Mouse (Mus musculus) yolk sac, embryonic 10.5 days (tissue): ENCODE data around the gene Slc35b4.

ENCODE experiments used
- DNase-seq: peaks from one replicate; pipeline ENCODE4 v3.0.0-alpha.2; 2017; ENCODE audit warnings: low spot score

Slc35b4 gene

DNA sequence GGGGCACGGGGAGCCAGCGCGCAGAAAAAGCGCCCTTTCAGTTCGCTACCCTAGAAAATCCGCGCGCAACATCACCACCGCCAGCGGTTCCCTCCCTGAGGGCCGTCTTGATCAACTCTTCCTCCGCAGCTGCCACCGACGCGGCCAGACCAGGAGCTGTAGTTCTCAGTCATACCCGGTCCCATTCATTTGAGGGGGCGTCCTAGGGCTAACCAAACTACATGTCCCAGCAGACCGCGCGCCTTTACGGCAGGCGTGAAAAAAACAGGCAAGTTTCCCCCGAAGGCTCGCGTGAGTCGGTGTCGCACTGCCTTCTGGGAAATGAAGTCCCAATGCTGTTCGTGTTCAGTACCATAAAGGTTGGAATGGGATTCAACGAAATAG lies at the start of gene Slc35b4:
TSS of gene Slc35b4 (minus strand) at position 248 of the 384 bp plus-strand sequence.
- peak; percentile 96 for DNase-seq

DNA sequence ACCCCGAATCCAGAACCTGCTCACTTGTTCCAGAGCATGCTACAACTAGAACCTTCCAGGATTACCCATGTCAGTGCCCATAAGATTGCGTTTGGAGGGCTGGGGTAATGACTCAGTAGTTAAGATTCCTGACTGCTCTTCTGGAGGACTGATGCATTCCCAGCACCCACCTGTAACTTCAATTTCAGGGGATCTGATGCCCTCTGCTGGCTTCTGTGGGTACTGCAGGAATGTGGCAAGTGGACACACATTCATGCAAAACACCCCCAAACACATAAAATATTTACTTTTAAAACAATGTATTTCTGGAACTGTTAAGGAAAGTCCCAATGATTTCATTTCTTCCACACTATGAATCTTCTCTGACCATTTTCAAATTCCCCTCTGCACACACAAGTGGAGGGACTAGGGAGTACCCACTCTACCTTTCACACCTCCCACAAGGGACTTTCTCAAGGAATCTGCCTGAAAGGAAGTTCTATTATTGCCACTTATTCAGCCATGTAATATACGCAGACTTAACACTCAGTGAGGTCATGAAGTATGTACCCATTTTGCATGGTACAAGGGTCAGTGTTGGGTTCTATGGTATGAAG lies 48.2 kb upstream of the Slc35b4 start:
- DNase-seq: no peak

DNA sequence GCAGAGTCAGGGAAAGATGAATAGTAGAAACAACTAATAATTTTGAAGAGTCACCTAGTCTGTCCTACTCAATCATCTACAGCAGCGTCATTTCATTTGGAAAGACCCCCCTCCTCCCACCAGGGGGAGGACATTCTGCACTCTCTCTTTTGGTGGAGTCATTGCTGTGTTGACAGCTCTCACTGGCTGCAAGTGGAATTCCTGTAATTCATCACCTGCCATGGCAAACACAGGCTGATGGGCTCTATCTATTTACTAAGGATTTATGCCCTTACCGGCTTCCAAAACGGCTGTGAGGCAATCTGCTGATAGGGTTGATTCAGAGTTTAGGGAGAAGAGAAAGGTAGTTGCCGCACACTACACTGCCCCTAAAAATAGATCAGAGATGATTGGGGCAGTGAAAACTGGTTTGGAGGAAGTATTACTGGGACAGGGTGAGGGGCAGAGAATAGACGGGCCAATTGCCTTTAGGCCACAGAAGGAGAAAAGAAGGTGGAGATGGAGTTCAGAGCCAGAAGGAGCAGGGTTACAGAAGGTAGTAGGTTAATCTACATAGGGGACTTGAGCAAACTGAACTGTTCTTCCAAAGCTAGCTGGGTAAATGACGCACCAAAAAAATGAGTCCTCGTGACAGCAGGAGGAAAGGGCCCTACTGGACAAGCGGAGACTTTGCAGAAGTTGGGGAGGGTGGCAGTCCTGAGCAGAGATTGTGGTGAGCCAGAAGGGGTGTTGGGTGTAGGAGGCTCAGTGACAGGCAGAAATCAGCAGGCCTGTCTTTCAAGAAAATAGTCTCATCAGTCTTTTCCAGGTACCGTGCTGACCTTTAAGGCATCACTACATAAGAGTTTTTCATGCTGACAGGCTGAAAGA lies 39.8 kb upstream of the Slc35b4 start:
- no peak for DNase-seq

DNA sequence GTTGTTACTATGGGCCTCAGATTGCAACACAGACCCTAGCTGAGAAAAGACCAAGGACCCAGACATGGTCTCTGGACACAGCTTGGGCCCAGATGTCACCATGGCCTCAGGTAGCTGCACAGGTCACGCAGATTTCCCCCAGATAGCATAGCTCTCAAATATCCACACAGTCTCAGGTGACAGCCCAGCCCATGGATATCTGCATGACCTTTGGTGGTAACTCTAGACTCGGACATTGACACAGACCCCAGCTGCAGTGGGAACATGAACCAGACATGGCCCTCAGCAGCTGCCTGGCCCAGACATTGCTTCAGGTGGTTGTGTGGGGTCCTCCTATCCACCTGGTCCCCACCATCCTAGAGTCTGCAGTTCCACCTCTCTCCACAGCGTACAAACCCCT lies 28.8 kb upstream of the Slc35b4 start:
- DNase-seq: no peak

DNA sequence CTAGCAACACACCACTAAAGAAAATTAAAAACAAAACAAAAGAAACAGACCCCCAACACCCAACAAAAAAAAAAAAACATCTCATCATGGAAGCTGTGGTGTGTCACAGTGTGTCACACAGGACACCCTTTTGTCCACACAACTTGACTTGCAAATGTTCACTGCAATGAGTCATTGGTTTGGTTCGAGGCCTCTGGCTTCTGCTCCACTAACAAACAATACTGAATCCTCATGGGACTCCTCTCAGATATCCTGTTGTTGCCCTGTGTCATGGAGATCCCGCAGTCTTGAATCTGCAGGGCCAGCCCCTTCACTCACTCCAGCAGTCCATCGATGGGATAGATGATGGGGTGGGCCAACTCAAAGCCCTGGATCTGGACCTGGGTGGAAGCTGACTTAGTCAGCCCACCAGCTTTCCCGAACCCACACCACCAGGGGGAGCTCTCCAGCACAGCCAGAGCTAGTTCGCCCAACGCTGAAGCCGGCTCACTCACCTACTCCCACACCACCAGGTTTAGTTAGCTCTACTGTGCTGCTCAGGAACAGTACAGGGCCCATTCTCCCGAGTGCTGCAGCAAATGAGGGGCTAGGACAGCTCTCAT lies 28.2 kb upstream of the Slc35b4 start:
- DNase-seq: no peak

DNA sequence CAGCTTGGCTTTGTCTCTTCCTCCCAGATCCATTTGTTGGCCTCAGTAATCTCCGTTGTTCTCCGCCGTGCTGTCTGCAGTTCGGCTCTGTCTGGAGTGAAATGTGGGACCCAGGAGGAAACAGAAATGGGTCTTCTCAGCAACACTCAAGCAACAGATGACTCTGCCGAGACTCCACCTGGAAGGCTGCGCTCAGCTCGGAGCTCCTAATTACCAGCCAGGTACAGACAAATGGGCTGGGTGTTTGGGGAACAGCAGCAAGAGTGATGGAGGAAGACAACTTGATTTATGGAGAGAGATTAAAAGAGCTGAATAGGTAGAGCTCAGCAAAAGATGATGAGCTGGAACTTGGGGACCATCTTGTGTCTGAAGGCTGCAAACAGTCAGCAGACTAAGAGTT lies 26.6 kb upstream of the Slc35b4 start:
- DNase-seq: no peak

DNA sequence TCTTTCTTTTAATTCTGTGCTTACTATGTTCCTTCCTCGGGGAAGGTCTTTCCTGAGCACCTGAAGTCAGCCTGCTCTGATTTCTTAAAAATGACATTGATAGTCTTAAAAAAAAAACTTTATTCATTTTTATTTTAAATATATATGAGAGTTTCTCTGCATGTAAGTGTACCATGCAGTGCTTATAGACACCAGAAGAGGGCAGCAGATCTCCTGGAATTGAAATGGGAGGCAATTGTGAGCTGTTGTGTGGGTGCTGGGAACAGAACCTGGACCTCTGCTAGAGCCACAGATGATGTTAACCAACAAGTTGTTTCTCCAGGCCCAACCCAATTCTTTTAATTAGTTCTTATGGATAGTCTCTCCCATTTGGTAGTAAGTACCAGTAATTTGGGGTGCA lies 18.1 kb upstream of the Slc35b4 start:
- no peak for DNase-seq

DNA sequence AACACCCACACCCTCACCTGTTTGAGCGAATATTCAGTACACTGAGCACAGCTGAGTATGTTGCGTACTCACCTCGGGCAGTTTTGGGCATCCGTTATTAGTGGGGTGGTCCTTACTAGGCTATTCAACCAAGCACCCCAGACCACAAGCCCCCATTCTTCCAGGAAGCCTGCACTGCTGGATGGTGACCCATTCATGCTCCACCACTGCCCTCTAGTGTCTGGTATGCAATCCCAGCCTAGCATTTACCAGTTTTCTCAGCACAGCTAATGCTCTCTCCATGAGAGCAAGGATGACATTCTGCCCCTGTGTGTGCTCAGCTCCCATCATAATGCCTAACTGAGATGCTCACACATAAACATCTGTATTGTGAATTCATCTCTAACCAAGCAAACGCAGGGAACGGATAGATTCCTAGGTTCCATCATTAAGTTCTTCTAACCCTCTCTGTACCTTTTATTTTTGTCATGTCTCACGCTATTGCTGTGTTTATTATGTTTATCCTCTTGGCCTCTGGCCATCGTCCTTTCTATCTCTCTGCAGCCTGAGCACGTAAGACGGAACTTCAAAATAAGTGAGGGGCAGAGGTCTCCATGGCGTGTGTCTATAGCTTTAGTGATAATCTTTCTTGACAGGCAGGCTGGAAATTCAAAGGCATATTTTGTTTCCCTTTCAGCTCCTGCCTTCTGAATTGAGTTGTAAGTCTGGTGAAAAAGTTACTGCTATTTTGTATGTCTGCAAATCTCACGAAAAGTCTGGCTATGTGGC lies 17.0 kb upstream of the Slc35b4 start:
- no peak for DNase-seq

DNA sequence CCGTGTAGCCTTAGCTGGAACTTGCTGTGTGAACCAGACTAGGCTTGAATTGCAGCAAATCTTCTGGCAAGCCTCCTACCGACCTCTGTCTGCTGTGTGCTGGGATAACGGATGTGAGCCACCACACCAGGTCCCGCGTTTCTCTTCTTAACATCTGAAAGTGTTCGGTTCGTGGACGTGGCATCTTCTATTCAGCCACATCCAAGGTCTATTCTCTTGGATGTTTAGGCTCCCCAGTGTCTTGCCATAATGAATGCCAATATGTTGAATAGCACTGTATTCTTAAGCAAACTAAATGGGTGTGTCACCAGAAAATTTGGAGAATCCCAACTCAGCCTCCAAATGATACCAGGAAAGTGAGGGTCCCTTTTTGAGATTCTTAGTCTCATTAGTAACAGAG lies 14.5 kb upstream of the Slc35b4 start:
- no peak for DNase-seq

DNA sequence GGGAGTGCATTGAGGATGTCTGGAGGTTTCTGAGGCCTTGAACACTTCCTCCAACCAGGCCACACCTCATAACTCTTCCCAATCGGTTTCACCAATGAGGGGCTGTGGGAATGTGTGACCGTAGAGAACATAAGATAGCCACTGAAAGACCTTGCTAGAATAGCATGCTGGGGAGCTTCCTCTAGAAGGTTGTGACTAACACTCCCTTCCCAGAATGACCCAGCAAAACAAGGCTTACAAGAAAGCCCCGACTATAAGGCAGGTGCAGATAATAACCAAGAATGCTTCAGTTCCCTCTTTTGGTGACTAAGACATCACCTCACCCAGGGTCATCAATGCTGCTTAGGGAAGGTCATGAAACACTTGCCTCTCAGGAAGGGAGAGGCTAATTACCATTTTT lies 12.6 kb upstream of the Slc35b4 start:
- DNase-seq: no peak

DNA sequence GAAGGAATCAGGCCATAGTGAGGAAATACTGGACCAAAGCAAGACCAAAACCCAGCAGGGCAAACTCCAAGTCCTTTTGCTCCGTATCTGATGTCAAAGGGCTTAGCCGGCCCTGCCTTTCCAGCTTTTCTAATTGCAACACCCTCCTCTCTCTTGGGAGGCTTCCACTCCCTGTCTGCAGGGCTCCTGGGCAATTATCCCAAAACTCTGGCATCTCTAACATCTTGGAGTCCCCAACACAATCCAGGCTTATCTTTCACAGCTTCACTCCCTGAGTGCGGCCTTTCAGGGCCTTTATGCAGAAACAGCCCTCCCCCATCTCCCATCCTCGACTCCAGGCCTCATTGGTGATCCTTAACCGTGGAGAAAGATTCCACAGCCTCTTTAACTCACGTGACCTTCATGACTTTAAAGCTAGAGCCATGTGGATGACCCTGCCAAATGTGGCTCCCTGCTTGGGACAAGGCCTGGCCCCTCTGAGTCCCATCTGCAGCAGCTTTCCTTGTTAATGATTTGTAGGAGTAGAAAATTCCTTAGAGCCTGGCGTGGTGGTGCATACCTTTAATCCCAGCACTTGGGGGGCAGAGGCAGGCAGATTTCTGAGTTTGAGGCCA lies 11.2 kb upstream of the Slc35b4 start:
- peak; percentile 61 for DNase-seq

DNA sequence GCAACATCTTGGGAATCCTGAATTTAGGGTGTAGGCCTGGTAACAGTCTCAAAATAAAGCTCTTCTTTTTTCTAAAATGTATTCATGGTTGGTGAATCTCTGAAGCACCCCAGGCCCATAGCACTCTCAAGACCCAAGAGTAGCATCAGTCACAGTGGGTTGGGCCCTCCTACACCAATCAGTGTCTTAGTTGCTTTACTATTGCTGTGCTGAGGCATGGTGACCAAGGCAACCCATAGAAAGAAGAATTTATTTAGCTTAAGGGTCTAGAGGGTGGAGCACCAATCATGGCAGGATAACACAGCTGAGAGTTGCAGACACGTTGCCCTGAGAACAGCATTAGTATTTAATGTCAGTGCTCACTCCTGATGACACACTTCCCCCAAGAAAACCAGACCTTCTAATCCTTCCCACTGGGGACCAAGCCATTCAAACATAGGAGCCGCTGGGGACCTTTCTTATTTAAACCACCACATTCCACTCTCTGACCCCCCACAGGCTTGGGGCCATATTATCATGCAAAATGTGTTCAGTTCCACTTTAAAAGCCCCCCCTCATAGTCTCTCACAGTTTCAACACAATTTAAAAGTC lies 10.5 kb upstream of the Slc35b4 start:
- DNase-seq: no peak

DNA sequence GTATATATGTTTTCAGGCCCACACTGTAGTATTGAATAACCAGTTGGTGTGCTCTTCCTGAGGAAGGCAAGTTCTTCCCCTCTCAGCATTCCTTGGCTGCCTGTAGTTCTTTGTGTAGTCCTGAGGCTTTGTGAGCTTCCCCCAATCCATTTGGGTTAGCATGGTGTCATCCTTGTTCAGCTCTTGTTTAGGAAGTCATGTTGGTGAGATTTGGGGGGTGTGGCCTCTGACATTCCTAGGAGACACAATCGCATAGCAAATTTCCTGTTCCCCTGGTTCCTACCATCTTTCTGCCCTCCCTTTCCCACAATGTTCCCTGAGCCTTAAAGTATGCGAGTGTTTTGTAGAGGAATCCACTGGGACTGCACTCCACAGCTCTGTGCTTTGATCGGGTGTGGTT lies 6.4 kb upstream of the Slc35b4 start:
- DNase-seq: no peak

DNA sequence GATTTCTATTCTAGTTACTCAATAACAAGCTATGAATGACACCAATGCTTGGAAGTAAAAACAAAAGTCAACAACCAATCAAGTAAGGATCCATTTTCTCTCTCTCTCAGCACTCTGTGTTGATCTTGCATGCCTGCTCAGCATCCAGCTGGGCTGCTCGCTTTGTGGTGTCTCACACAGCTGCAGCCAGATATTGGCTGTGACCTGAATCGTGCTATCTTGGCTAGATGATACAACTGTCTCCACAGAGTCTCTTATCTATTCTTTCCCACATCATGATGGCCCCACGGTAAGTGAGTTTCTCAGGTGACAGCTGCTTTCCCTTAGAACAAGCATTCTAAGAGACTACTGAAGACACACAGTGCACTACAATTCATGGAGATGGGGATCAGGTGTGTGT lies 5.0 kb upstream of the Slc35b4 start:
- DNase-seq: no peak

DNA sequence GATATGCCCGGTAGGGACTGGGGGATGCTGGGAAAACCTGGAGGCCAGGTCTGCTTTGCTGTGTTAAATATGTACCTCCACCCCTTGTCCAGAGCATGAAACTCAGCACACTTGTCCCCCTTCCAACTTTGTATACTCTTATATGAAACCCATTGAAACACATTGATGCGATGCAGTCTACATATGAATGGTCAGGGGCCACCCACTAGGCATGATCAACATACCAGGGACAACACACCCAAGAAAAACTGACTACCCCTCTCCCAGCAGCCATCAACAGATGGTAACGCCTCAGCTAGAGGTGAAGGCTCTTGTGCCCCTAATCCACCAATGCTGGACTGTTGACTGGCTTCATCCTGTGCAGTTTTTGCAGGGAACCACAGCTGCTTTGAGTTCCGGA lies 3.0 kb upstream of the Slc35b4 start:
- DNase-seq: no peak

DNA sequence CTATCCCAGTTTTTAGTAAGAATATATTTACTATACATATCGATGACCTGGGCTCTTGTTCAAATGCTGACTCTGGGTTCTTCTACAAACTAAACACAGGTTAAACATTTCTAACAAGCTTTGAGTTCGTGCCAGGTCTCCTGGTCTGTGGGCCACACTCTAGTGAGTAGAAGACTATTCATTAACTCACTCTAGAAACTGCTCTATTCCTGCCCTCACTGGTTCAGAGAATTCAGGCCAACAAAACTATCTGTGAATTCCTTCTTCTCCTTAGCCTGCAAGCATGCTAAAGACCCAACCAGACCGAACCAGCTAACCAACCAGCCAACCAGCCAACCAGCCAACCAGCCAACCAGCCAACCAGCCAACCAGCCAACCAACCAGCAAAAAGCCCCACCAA lies 2.1 kb upstream of the Slc35b4 start:
- DNase-seq: peak; percentile 77

DNA sequence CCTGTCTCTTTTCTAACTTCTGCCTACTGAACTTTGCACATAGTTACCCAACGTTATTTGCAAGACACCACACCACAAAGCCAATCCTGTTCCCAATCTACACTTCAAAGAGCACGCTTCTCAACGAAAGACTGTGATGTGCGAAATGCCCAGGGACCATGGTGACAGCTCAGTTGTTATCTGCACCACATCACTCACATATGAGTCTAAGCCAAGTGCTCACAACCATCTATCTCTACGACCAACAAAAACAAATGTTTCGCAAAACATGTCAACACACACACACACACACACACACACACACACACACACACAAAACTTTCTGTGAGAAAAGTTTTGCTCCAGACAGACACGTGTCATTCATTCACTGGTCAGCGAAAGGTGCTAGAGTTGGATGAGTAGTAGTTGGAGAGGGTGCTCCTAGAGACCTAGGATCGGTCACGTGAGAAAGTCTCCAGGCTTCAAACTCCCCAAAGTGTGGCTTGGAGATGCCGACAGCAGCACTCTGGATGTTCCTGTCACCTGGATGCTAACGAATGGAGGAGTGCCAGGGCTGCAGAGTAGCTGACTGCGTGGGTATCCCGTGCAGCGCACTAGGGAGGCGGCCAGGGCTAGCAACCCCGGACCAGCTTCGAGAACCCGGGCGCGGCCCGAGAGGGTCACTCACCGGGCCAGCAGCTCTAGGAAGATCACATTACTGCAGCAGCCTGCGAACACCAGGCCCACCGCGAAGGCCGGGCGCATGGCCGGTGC lies 624 bp downstream of the Slc35b4 start:
- DNase-seq: no peak

DNA sequence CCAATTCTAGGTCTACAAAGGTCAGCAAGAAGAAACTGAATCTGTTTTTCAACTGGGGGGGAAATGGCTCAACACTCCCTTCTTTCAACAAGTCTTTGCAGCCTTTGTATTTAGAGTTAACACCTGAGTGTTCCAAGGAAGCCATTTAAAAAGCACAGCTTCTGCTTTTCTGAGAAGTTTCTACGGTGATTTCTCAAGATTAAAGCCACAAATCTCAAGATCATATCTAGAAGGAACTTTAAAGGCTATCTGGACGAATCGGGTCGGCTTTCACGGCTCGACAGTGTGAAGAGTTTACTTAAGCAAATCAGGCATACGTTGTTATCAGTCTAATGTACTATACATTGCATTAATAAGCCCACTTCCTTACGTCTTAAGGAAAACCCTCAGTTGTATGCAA lies 2.2 kb downstream of the Slc35b4 start:
- no peak for DNase-seq

DNA sequence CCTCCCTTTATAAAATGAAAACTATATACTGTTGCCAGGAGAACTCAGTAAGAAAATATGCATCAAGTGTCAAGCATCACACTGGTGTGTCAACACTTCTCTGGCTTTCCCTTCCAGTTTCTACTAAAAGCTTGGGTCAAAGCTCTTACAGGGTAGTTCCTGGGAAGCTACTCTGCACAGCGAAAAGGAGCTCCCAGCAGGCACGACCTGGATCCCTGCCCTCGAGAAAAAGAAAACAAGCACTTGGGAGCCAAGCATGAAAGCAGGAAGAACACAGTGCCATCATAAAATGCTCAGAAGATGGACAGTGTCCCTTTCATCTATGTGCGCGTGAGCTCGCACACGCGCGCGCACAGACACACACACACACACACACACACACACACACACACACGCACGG lies 3.7 kb downstream of the Slc35b4 start:
- DNase-seq: no peak

DNA sequence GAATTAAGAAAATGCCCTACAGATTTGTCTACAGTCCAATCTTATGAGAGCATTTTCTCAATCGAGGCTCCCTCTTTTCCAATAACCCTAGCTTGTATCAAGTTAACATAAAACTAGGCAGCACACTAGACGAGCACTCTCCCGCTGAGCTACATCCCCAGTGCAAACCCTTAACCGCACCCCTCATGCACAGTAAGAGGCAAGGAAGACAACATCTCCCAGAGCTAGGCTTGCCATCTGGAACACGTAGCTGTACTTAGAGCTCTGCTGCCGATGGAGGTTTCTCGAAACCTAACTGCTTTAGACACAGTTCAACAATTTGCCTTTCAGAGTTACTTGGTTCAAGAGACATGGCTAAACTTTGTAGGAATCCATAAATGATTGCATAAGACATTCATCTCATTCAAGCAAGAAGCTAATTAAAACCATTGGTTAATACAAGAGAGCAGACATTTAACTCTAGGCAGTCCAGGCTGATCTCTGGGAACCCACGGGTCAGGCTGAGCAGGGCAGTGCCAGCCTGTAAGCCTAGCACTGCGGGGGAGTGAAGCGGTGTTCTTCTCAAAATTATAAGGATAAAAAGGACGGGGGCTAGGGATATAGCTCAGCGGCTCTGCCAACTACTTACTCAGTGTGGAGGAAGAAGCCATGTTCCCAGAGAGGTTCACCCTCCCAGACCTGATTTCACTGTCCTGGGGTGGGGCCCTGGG lies 5.0 kb downstream of the Slc35b4 start:
- no peak for DNase-seq
